Mouse (Mus musculus): ENCODE results near the gene Lmntd1. TPM values are rescaled to one million over a fixed set of nuclear protein-coding genes. Genes with fewer than 3 reads are reported as not detected.

The Lmntd1 gene
- total RNA-seq, 2 experiments from 2014 or later = 1.8 to 2.1 TPM

Other genes starting within 250 kb of the Lmntd1 start
- gene Tuba3b, start 1.4 kb upstream of the Lmntd1 start, total RNA-seq (2021) = not detected
- 10 to 100 TPM; 16.3 to 18.9 TPM for gene Rassf8, start 132.4 kb upstream of the Lmntd1 start, total RNA-seq (2021)

Data from left cerebral cortex, adult 18-20 months (tissue).